Mouse (Mus musculus) heart, postnatal 0 days (tissue): Measurements from ENCODE around the gene Usp44. TPM values are rescaled to one million over a fixed set of nuclear protein-coding genes. Genes with fewer than 3 reads are reported as not detected.
"Not testable (repeated sequence)": the region's sequence is repeated elsewhere in the genome, so short reads cannot be mapped to it uniquely, and the experiment has no call there.

Experiments
- ATAC-seq: fragments of 200-750 bp; cut with Nextera tagmentation; 2 replicates; pipeline ENCODE4 v1.8.0; 2017; ENCODE audit warnings: low read depth, moderate number of reproducible peaks, moderate library complexity; ENCODE audit not compliant: insufficient read depth
- DNase-seq: peaks from one replicate; pipeline ENCODE4 v3.0.0-alpha.2; 2016; ENCODE audit warnings: low spot score
- H3K27ac ChIP-seq: fragments of 300-500 bp; sonication (generic); 2 replicates; pipeline ENCODE4 v1.5.1; 2014; ENCODE audit warnings: low read depth, mild to moderate bottlenecking
- H3K27me3 ChIP-seq: fragments of 300-500 bp; sonication (generic); 2 replicates; pipeline ENCODE4 v1.6.1; 2014; ENCODE audit warnings: low read length, mixed read lengths; ENCODE audit not compliant: control insufficient read depth, insufficient read depth
- H3K36me3 ChIP-seq: fragments of 300-500 bp; sonication (generic); replicated peaks from 2 replicates; pipeline ENCODE4 v1.6.1; 2014; ENCODE audit warnings: low read length, mixed read lengths; ENCODE audit not compliant: control insufficient read depth, insufficient read depth
- H3K4me1 ChIP-seq: fragments of 300-500 bp; sonication (generic); 2 replicates; pipeline ENCODE4 v1.6.1; 2014; ENCODE audit warnings: antibody characterized with exemption; ENCODE audit not compliant: control insufficient read depth, insufficient read depth
- H3K4me2 ChIP-seq: fragments of 300-500 bp; sonication (generic); 2 replicates; pipeline ENCODE4 v1.6.1; 2014; ENCODE audit warnings: low read depth, mild to moderate bottlenecking, low read length, moderate library complexity
- H3K4me3 ChIP-seq: fragments of 300-500 bp; sonication (generic); 2 replicates; pipeline ENCODE4 v1.5.1; 2014; ENCODE audit warnings: low read depth, low read length
- H3K9ac ChIP-seq: fragments of 300-500 bp; sonication (generic); replicated peaks from 2 replicates; pipeline ENCODE4 v1.6.1; 2014; ENCODE audit warnings: low read depth, low read length, mixed read lengths
- H3K9me3 ChIP-seq: fragments of 300-500 bp; sonication (generic); replicated peaks from 2 replicates; pipeline ENCODE4 v1.6.1; 2016; ENCODE audit warnings: low read length; ENCODE audit not compliant: control insufficient read depth
- CTCF ChIP-seq: IDR thresholded peaks from 2 replicates; pipeline ENCODE4 v1.5.1; 2016; ENCODE audit warnings: antibody characterized with exemption, control low read depth, low read depth
- EP300 ChIP-seq: IDR thresholded peaks from 2 replicates; pipeline ENCODE4 v1.6.1; 2016; ENCODE audit warnings: antibody characterized with exemption, low read depth
- WGBS: fragments of 180-500 bp; shearing (Covaris S2); extraction: QIAGEN DNeasy Blood & Tissue Kit; methylation state at CpG from one replicate; pipeline ENCODE4 v1.1.7; 2014; 5-methylcytosine and 5-hydroxymethylcytosine counted together
- polyA plus RNA-seq: library from polyadenylated mRNA; unstranded; fragments of >200 nt; fragmentation: Nextera tagmentation; extraction: Ambion mirVana; gene quantifications from 2 replicates; pipeline ENCODE4 v1.2.1, GENCODE M21; 2015
- total RNA-seq: library from RNA; depleted of rRNA; stranded (reverse); fragments of >200 nt; gene quantifications from 2 replicates; pipeline ENCODE4 v1.2.3, GENCODE M21; 2014; ENCODE audit warnings: low replicate concordance

The Usp44 gene
- total and polyA plus RNA-seq, 2 experiments from 2014 or later, result not detected

DNA sequence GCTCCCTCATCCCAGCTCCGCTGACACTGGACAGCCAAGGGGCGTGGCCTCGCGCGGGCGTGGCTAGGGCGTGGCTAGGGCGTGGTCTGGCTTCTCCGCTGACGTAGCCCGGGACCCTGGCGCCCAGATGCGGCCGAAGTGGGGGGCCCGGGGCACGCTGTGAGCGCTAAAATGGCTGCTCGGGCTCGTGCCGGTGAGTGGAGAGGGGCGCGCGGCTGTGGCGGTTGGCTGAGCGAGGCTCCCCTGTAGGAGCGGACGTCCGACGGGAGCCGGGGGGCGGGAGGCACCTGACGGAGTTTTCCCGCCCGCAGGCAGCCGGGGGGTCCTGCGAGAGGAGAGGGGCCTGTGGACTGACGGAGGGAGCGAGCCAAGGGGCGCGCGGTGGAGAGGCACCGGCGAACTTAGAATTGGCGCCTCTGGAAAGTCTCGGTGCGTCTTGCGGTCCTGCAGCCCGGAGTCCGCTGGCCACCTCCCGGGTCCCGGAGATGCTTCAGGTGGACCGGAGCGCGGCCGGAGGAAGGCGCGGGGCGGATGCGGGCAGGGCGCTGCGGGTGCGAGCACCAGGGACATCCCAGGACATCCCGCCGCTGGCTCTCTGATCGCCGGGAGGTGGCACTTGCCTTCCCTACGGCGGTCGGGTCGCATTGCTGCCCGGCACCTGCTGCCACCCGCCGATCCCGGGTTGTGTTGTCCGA is 2.5 kb downstream of the Usp44 start:
- Histone ChIP-seq H3K9ac (no peak overlapping the region; the same call in 1 of the 2 replicates), H3K36me3 (no peaks in the 10 kb centered on the region), H3K27me3 (peaks cover 71% of the 10 kb centered on the region), H3K4me3 (peak overlapping the region; percentile 77), H3K4me2 (peak overlapping the region; percentile 96), H3K9me3 (no peaks in the 10 kb centered on the region), H3K27ac (no peak overlapping the region), H3K4me1 (peaks cover 8% of the 10 kb centered on the region)
- WGBS, result under 1% methylated on average over 71 of the region's 75 CpGs
- TF ChIP-seq CTCF (no peak), EP300 (no peak)
- DNase-seq, result peak; percentile 26
- peak; percentile 92 for ATAC-seq

DNA sequence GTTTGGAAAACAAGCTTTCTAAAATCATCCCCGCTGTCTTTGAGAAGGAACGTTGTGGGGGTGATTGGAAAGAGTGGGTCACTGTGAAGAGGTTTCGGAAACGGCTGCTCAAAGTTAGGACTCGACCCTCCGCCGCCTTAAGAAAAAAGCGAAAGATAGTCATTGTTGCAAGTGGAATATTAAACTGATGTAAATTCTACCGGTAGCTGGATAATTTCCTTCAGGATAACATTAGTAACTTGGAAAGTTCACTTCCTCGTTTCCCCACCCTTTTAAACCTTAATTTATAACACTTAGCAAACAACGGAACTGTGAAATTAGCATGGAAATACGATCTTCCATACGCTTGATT is 3.0 kb downstream of the Usp44 start:
- ATAC-seq (no peak), DNase-seq (no peak)
- peaks cover 71% of the 10 kb centered on the region for H3K27me3 ChIP-seq
- H3K9ac ChIP-seq, result no peak overlapping the region; the same call in 1 of the 2 replicates
- WGBS, result 13% methylated on average over 13 of the region's 13 CpGs
- H3K36me3 ChIP-seq, result no peaks in the 10 kb centered on the region
- no peak overlapping the region for H3K27ac ChIP-seq
- no peak for TF ChIP-seq EP300
- H3K9me3 ChIP-seq, result no peaks in the 10 kb centered on the region
- H3K4me3 ChIP-seq, result peak overlapping the region; percentile 77
- H3K4me1 ChIP-seq, result peaks cover 8% of the 10 kb centered on the region
- H3K4me2 ChIP-seq, result peak overlapping the region; percentile 96

DNA sequence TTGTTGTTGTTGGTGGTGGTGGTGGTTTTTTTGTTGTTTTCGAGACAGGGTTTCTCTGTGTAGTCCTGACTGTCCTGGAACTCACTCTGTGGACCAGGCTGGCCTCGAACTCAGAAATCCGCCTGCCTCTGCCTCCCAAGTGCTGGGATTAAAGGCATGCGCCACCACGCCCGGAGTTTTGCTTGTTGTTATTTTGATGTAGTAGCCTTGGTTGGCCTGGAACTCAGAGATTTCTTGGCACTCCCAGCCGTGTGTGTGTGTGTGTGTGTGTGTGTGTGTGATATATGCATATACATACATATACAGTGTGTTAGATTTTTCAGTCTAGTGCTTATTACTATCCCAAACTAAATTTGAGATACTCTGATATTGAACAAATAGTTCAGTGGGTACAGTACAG is 3.8 kb downstream of the Usp44 start:
- not testable (repeated sequence) for H3K9ac ChIP-seq, H3K4me1 ChIP-seq, H3K27ac ChIP-seq, H3K36me3 ChIP-seq, H3K4me3 ChIP-seq, H3K9me3 ChIP-seq, DNase-seq, H3K4me2 ChIP-seq, ATAC-seq
- WGBS, result 87% methylated on average over 7 of the region's 7 CpGs
- H3K27me3 ChIP-seq, result peaks cover 64% of the 10 kb centered on the region

DNA sequence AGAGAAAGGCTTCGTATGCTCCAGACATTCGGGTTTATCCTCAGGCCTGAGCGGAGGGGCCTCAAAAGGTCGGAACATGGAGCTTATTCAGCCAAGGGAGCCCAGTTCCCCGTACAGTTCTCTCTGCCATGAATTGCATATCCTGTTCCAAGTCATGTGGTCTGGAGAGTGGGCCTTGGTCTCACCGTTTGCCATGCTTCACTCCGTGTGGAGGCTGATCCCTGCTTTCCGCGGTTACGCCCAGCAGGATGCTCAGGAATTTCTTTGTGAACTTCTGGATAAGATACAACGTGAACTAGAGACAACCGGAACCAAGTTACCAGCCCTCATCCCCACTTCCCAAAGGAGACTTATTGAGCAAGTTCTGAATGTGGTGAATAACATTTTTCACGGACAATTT is 15.4 kb downstream of the Usp44 start:
- H3K4me1 ChIP-seq, result no peaks in the 10 kb centered on the region
- ATAC-seq (no peak), DNase-seq (no peak)
- no peaks in the 10 kb centered on the region for H3K27me3 ChIP-seq
- H3K36me3 ChIP-seq, result no peaks in the 10 kb centered on the region
- H3K9me3 ChIP-seq, result peaks cover 13% of the 10 kb centered on the region; the same call in 1 of the 2 replicates
- H3K9ac ChIP-seq, result no peak overlapping the region
- no peak overlapping the region for H3K4me2 ChIP-seq
- no peak overlapping the region for H3K4me3 ChIP-seq
- WGBS, result 89% methylated on average over 13 of the region's 13 CpGs
- no peak overlapping the region for H3K27ac ChIP-seq
- TF ChIP-seq EP300, result no peak
- no peak for TF ChIP-seq CTCF

DNA sequence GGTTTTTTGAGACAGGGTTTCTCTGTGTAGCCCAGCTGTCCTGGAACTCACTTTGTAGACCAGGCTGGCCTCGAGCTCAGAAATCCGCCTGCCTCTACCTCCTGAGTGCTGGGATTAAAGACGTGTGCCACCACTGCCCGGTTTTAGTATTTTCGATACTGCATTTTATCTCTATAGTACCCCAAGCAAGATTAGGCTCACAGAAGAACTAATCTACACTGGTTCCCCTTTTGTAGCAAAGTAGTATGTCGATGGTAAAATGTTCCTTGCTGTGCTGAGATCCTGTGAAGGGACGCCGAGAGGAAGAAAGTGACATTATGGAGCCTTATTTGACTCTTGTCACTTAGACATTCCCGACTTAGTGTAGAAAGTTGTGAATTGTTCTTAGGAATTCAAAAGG is 23.8 kb downstream of the Usp44 start:
- H3K4me2 ChIP-seq, result no peak overlapping the region
- no peaks in the 10 kb centered on the region for H3K27me3 ChIP-seq
- DNase-seq (no peak), ATAC-seq (no peak)
- no peak overlapping the region for H3K4me3 ChIP-seq
- H3K9ac ChIP-seq, result no peak overlapping the region
- TF ChIP-seq EP300 (no peak), CTCF (no peak)
- H3K36me3 ChIP-seq, result peaks cover 10% of the 10 kb centered on the region
- WGBS, result 86% methylated on average over 9 of the region's 9 CpGs
- no peaks in the 10 kb centered on the region for H3K9me3 ChIP-seq
- H3K27ac ChIP-seq, result no peak overlapping the region
- no peaks in the 10 kb centered on the region for H3K4me1 ChIP-seq

DNA sequence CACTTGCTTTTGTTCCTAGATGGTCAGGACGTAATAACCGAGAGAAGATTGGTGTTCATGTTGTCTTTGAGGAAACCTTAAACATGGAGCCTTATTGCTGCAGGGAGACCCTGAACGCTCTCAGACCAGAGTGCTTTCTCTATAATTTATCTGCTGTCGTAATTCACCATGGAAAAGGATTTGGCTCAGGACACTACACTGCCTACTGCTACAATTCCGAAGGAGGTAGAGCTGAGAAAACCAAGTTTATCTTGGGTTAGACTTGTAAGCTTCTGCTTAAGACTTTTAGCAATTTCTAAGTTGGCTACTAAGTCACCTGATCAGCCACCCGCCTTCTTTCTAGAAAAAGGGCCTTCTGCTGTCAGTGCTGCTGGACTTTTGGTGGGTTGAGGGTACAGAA is 24.7 kb downstream of the Usp44 start:
- H3K4me3 ChIP-seq, result no peak overlapping the region
- WGBS, result 89% methylated on average over 6 of the region's 6 CpGs
- no peaks in the 10 kb centered on the region for H3K4me1 ChIP-seq
- H3K27ac ChIP-seq, result no peak overlapping the region
- DNase-seq, result no peak
- TF ChIP-seq CTCF (no peak), EP300 (no peak)
- H3K4me2 ChIP-seq, result no peak overlapping the region
- H3K36me3 ChIP-seq, result peaks cover 16% of the 10 kb centered on the region
- no peaks in the 10 kb centered on the region for H3K27me3 ChIP-seq
- no peak overlapping the region for H3K9ac ChIP-seq
- ATAC-seq, result no peak
- no peaks in the 10 kb centered on the region for H3K9me3 ChIP-seq
